Mouse (Mus musculus): Measurements from ENCODE around the gene Col27a1. TPM values are rescaled to one million over a fixed set of nuclear protein-coding genes. Genes with fewer than 3 reads are reported as not detected.
"Not testable (repeated sequence)": the region's sequence is repeated elsewhere in the genome, so short reads cannot be mapped to it uniquely, and the experiment has no call there.

Col27a1 gene
- polyA plus RNA-seq, 1 experiment from 2014 or later, result 22.3 TPM

DNA sequence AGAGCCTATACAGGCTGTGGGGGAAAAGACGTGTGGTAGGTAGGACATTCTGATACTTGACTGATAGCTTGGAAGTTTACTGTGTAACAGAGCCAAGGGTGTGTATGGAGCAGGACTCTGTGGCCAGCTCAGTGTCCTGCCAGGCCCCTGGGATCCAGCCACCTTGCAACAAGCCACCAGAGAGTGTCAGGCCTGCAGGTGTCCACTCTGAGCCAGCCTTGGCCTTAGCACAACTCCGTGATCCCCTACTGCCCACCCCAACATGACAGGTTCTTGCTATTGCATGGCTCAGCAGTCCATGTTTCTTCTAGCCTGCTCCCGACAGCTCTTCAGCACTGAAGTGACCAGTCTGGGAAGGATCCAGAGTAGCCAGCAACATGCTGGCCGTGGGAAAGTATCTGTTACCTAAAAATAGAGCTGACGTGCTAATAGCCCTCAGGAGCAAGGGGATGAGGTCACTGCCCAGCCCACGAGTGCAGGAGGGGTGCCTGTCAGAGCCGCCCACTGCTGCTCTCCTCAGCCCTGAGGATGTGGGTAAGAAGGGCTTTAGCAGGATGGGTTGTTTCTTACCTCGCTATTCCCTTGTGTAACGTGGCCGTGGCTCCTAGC is 96.5 kb downstream of the Col27a1 start:
- Histone ChIP-seq H3K27me3 (no peaks in the 10 kb centered on the region), H3K9ac (no peak overlapping the region), H3K4me1 (peaks cover 19% of the 10 kb centered on the region), H3K4me3 (replicated peaks) (no peak overlapping the region), H3K36me3 (peaks cover 44% of the 10 kb centered on the region), H3K27ac (replicated peaks) (0 out of 2 replicates have a peak overlapping the region, but pooled peaks have one; percentile 12), H3K9me3 (replicated peaks) (no peaks in the 10 kb centered on the region), H3K4me2 (replicated peaks) (no peak overlapping the region)
- WGBS, result 58% methylated on average over 10 of the region's 10 CpGs
- no peak for ATAC-seq (ENCODE audit: insufficient number of reproducible peaks, low FRiP score, low TSS enrichment, low read depth)

DNA sequence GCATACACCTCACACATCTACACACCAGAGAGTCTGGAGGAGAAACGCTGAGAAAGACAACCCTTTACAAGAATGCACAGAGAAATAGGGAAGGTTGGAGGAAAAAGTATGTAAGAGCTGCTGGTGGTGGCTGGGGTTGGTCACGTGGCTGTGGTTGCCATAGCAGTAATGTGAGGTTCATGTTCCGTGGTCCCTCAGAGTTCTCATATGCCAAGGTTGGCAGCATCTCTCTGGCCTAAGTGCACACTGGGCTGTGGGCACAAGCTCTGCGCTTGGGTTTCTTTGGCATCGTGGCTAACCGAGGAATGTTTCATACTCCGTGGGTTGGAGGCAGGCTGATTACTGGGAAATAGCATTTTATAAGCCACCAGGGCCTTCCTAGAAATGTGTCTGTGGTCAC is 97.6 kb downstream of the Col27a1 start:
- H3K9me3 ChIP-seq (replicated peaks), result no peaks in the 10 kb centered on the region
- 72% methylated on average over 7 of the region's 7 CpGs for WGBS
- no peak overlapping the region for H3K9ac ChIP-seq
- H3K27ac ChIP-seq (replicated peaks), result peak overlapping the region; percentile 65
- H3K27me3 ChIP-seq, result no peaks in the 10 kb centered on the region
- H3K36me3 ChIP-seq, result peaks cover 41% of the 10 kb centered on the region
- H3K4me3 ChIP-seq (replicated peaks), result no peak overlapping the region
- H3K4me2 ChIP-seq (replicated peaks), result no peak overlapping the region
- H3K4me1 ChIP-seq, result peaks cover 30% of the 10 kb centered on the region
- peak; percentile 54; the same call in 1 of the 2 replicates for ATAC-seq (ENCODE audit: insufficient number of reproducible peaks, low FRiP score, low TSS enrichment, low read depth)

DNA sequence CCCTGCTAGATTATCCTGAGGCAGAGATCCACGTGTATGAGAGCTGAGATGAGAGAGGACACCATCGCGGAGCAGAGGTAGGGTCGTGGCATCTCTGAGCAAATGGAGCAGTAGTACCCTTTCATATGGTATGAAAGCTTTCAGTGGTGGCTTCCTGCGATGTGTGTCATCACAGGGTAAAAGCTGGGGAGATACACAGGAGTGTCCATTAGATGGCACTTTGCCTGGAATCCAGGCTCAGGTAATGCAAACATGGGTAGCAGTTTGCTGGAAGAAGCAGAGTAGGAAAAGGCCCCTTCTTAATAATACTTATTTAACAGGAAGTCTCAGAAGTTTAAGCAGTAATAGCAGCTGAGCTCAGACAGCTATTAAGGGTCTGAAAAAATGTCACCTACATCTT is 100.3 kb downstream of the Col27a1 start:
- Histone ChIP-seq H3K4me3 (replicated peaks) (no peak overlapping the region), H3K9me3 (replicated peaks) (no peaks in the 10 kb centered on the region), H3K9ac (no peak overlapping the region), H3K4me2 (replicated peaks) (no peak overlapping the region), H3K4me1 (peaks cover 30% of the 10 kb centered on the region), H3K27me3 (no peaks in the 10 kb centered on the region), H3K27ac (replicated peaks) (no peak overlapping the region), H3K36me3 (peaks cover 49% of the 10 kb centered on the region)
- WGBS, result 77% methylated on average over 5 of the region's 5 CpGs
- no peak for ATAC-seq (ENCODE audit: insufficient number of reproducible peaks, low FRiP score, low TSS enrichment, low read depth)

DNA sequence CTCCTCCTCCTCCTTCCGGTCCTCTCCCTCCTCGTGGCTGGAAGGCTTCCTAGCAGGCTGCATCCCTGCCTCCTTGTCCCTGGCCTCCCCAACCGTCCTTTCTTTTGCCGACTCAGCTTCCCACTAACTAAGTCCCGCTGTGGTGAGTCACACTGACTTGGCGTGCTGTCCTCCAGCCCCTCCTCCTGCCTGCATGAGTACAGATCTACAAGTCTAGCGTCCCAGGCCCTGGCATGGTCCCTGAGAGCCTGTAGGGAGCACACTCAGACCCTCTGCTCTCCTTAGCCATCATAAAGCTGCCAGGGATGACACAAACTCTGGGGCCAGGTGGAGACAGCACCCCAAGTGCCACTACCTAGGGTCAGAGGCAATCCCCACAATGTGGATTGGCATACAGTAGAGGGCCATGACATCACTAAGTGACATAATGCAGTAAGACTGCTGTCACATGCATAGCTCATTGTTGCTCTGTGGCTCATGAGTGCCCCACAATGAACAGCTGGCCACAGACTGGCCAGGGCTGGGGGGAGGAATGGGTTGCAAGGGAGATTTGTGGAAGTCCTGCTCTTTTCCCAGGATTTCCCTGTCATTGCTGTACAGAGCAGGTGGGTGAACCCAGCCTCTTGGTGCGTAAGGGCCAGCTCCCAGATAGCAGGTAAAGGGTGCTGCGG is 102.4 kb downstream of the Col27a1 start:
- WGBS, result 45% methylated on average over 9 of the region's 9 CpGs
- Histone ChIP-seq H3K4me3 (replicated peaks) (no peak overlapping the region), H3K36me3 (peaks cover 50% of the 10 kb centered on the region), H3K27me3 (no peaks in the 10 kb centered on the region), H3K9ac (no peak overlapping the region), H3K4me2 (replicated peaks) (no peak overlapping the region), H3K9me3 (replicated peaks) (no peaks in the 10 kb centered on the region), H3K4me1 (peaks cover 21% of the 10 kb centered on the region; the same call in 1 of the 2 replicates), H3K27ac (replicated peaks) (peak overlapping the region; percentile 12; the same call in 1 of the 2 replicates)
- ATAC-seq (ENCODE audit: insufficient number of reproducible peaks, low FRiP score, low TSS enrichment, low read depth), result peak; percentile 75

DNA sequence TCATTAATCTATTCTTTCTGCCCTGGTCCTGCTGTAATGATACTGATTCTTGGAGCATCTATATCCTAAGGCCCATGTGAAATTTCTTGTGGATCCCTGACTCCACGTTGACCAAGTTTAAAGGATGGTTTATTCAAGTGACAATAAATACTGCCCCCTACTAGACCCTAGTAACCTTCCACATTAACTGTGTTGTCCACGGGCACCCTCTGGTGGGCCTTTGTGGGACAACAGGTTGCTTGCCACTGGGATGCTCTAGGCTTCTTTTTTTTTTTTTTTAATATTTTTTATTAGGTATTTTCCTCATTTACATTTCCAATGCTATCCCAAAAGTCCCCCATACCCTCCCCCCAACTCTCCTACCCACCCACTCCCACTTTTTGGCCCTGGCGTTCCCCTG is 105.8 kb downstream of the Col27a1 start:
- Histone ChIP-seq H3K36me3 (peaks cover 63% of the 10 kb centered on the region), H3K4me1 (peaks cover 20% of the 10 kb centered on the region; the same call in 1 of the 2 replicates)
- not testable (repeated sequence) for H3K9ac ChIP-seq; H3K27ac ChIP-seq (replicated peaks); H3K4me2 ChIP-seq (replicated peaks); H3K9me3 ChIP-seq (replicated peaks); H3K27me3 ChIP-seq; H3K4me3 ChIP-seq (replicated peaks); ATAC-seq (ENCODE audit: insufficient number of reproducible peaks, low FRiP score, low TSS enrichment, low read depth)
- whole genome bisulfite sequencing, result 25% methylated on average over 3 of the region's 3 CpGs

DNA sequence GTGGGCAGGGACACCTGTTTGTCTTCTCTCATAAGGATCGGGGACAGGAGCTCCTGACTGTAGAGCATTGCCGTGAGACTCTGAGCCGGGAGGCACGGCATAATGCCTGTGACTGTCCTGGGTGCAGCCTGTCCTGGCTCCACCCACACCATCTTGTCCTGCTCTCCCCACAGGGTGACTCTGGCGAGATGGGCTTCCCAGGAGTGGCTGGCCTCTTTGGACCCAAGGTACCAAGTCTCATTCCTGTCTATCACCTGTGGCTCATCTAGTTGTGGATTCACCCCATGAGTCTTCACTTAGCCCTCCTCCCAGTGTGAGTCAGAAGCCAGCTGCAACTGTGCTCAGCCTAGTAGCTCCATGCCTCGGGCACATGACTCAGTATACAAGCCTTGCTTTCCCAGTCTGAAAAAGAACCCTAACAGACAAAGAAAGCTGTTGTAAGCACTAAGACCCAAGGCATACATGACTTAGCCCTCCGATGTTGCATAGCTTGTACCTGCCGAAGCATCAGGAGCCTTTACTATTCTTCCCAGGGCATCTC is 109.5 kb downstream of the Col27a1 start:
- Histone ChIP-seq H3K9ac (no peak overlapping the region), H3K4me3 (replicated peaks) (no peak overlapping the region), H3K4me1 (no peaks in the 10 kb centered on the region), H3K9me3 (replicated peaks) (no peaks in the 10 kb centered on the region), H3K4me2 (replicated peaks) (no peak overlapping the region), H3K27ac (replicated peaks) (peak overlapping the region; percentile 17; the same call in 1 of the 2 replicates), H3K27me3 (no peaks in the 10 kb centered on the region), H3K36me3 (peaks cover 74% of the 10 kb centered on the region)
- peak; percentile 35; the same call in 1 of the 2 replicates for ATAC-seq (ENCODE audit: insufficient number of reproducible peaks, low FRiP score, low TSS enrichment, low read depth)
- WGBS, result 67% methylated on average over 8 of the region's 8 CpGs

DNA sequence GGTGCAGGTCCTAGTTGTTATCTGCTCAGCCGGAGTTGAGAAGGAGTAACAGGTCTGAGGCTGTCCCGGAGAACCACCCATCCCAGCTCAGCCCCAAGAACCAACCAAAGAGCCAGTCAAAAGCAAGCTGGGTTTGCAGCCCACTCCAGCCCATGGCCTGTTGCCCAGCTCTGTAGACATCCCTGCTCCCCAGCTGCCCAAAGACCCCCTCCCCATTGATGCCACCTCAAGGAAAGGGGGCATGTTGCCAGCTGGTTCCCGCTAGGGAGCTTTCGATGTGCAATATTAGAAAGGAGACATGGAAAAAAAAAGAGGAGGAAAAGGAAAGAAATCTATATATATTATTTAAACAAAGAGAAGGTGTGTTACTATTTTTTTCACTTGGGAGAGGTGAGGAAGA is 119.6 kb downstream of the Col27a1 start:
- WGBS, result 91% methylated on average over 4 of the region's 4 CpGs
- no peaks in the 10 kb centered on the region for H3K9me3 ChIP-seq (replicated peaks)
- H3K27me3 ChIP-seq, result no peaks in the 10 kb centered on the region
- no peak overlapping the region for H3K4me3 ChIP-seq (replicated peaks)
- no peak for ATAC-seq (ENCODE audit: insufficient number of reproducible peaks, low FRiP score, low TSS enrichment, low read depth)
- no peak overlapping the region for H3K27ac ChIP-seq (replicated peaks)
- no peak overlapping the region for H3K9ac ChIP-seq
- peaks cover 35% of the 10 kb centered on the region for H3K36me3 ChIP-seq
- H3K4me1 ChIP-seq, result no peaks in the 10 kb centered on the region; the same call in 1 of the 2 replicates
- H3K4me2 ChIP-seq (replicated peaks), result no peak overlapping the region

DNA sequence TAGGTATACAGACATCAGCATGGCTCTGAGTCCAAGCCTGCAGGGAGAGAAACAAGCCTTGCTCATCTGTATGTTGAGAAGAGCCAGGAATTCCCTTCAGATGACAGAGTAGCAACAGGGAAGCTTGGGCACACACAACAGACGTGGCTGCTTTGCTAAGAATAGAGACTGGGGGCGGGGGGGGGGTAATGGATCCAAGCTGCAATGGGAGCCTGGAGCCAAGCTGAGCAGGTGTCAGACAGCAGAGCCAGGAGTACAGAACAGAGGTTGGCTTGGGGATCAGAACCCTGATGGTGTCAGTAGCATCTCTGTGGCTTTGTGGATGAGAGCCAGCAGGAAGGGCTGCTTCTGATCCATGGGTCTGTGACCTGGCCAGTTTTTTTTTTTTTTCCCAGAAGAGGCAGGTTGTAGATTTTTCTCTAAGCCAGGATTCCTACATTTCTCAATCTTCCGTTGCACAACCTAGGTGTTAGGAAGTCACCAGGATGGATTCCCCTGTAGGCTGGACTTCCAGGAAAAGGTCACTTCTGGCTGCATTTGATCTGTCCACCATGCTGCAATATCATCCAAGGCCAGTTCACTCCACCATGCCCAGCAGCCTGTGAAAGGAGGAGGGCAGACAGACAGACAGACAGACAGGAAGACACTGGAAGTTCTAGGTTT is 124.7 kb downstream of the Col27a1 start:
- no peaks in the 10 kb centered on the region for H3K9me3 ChIP-seq (replicated peaks)
- H3K36me3 ChIP-seq, result 0 out of 2 replicates have a peak, but pooled peaks cover 3% of the 10 kb centered on the region
- WGBS, result 54% methylated on average over 3 of the region's 3 CpGs
- H3K4me2 ChIP-seq (replicated peaks), result no peak overlapping the region
- H3K27ac ChIP-seq (replicated peaks), result no peak overlapping the region
- no peak overlapping the region for H3K9ac ChIP-seq
- no peak for ATAC-seq (ENCODE audit: insufficient number of reproducible peaks, low FRiP score, low TSS enrichment, low read depth)
- H3K4me1 ChIP-seq, result no peaks in the 10 kb centered on the region; the same call in 1 of the 2 replicates
- no peak overlapping the region for H3K4me3 ChIP-seq (replicated peaks)
- no peaks in the 10 kb centered on the region for H3K27me3 ChIP-seq

DNA sequence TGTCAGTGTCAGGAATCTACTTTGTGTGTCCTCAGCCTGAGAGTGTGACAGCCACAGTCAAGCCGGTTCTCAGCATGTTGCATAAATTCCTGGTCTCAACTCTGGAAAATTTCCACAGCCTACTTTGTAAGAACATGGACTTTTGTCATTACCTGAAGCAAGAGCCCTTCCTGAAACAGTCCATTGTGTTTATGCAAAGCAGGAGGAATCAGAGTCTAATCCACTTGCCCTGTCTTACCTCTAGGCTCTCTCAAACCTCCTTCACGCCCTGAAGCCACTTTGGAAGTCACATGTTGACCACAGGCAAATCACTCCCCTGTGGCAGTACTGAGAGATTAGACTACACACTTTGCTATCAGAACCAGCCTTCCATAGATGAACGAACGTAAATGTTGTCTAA is 128.7 kb downstream of the Col27a1 start:
- ATAC-seq (ENCODE audit: insufficient number of reproducible peaks, low FRiP score, low TSS enrichment, low read depth), result no peak
- Histone ChIP-seq H3K9me3 (replicated peaks) (no peaks in the 10 kb centered on the region), H3K27ac (replicated peaks) (no peak overlapping the region), H3K4me2 (replicated peaks) (no peak overlapping the region), H3K9ac (no peak overlapping the region), H3K4me3 (replicated peaks) (no peak overlapping the region), H3K4me1 (peaks cover 3% of the 10 kb centered on the region), H3K36me3 (no peaks in the 10 kb centered on the region), H3K27me3 (no peaks in the 10 kb centered on the region)
- WGBS, result 62% methylated on average over 4 of the region's 4 CpGs

DNA sequence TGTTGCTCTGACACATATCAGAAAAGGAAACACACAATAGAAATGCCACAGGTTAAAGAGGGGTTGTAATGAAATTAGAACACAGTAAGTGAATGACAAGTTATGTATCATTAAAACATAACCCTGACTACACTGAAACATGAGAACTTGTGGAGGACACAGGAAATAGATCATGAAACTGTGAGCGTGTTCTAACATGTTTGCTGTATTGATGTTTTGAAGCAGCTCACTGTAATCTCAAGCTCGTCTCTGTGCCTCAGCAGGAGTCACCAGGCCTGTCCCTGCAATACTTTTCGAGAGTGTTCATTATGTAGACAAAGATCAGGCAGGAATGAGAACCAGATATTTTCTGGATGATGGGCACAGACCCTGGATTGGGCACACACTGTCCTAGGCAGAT is 129.8 kb downstream of the Col27a1 start:
- WGBS, result 37% methylated on average over 3 of the region's 3 CpGs
- no peak for ATAC-seq (ENCODE audit: insufficient number of reproducible peaks, low FRiP score, low TSS enrichment, low read depth)

DNA sequence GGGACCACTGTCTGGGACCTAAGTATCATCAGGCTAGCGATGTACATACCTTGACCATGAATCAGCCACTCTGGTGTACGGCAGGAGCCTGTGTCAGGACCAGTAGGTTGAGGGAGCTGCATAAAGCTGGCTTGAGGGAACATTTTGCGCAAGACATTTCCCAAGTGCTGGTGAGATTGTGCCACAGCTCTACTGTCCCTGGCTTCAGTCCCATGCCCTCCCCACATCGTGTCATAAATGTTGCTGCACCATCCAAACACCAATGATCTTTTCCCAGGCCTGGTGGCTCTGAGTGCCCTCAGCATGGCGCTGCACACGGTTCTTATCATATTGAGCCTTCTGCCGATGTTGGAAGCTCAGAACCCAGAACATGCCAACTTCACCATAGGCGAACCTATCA is 130.5 kb downstream of the Col27a1 start, which contains the start of gene Orm1:
Orm1 (plus strand) TSS at position 266 of the 400 bp plus-strand sequence.
- 81% methylated on average over 8 of the region's 8 CpGs for WGBS
- Histone ChIP-seq H3K4me3 (replicated peaks) (no peak within 1 kb of the TSS), H3K36me3 (no peaks in the 10 kb centered on the region), H3K9ac (no peak within 1 kb of the TSS), H3K27ac (replicated peaks) (peak within 1 kb of the TSS; percentile 66), H3K4me1 (peaks cover 3% of the 10 kb centered on the region; the same call in 1 of the 2 replicates), H3K27me3 (no peaks in the 10 kb centered on the region), H3K4me2 (replicated peaks) (no peak within 1 kb of the TSS), H3K9me3 (replicated peaks) (no peaks in the 10 kb centered on the region)
- no peak for ATAC-seq (ENCODE audit: insufficient number of reproducible peaks, low FRiP score, low TSS enrichment, low read depth)

More for the DNA sequence above, 129.8 kb downstream of the Col27a1 start:
- Histone ChIP-seq H3K9me3 (replicated peaks) (no peaks in the 10 kb centered on the region), H3K4me2 (replicated peaks) (no peak overlapping the region), H3K9ac (no peak overlapping the region), H3K4me3 (replicated peaks) (no peak overlapping the region), H3K27ac (replicated peaks) (peak overlapping the region; percentile 66), H3K27me3 (no peaks in the 10 kb centered on the region), H3K36me3 (no peaks in the 10 kb centered on the region), H3K4me1 (peaks cover 3% of the 10 kb centered on the region)

All from embryonic facial prominence, embryonic 15.5 days (tissue).